Mouse (Mus musculus): Measurements from ENCODE around the gene St6galnac5.

Gene St6galnac5

GRCm38 (mm10) chr3:152981988-152982387 lies at the start of gene St6galnac5:
Gene St6galnac5, minus strand, starts transcription at chr3:152982246.
- DNase-seq = no peak

- DNase-seq = no peak
Measured at GRCm38 (mm10) chr3:153030756-153031155, 48.7 kb upstream of the St6galnac5 start.

- no peak for DNase-seq
Measured at GRCm38 (mm10) chr3:153024016-153024415, 42.0 kb upstream of the St6galnac5 start.

- no peak for DNase-seq
Measured at GRCm38 (mm10) chr3:153018051-153018450, 36.0 kb upstream of the St6galnac5 start.

- no peak for DNase-seq
Measured at GRCm38 (mm10) chr3:153016355-153016754, 34.3 kb upstream of the St6galnac5 start.

GRCm38 (mm10) chr3:153006893-153007292 lies 24.8 kb upstream of the St6galnac5 start:
- no peak for DNase-seq

- DNase-seq = no peak
Measured at GRCm38 (mm10) chr3:152998901-152999300, 16.9 kb upstream of the St6galnac5 start.

GRCm38 (mm10) chr3:152998106-152998505 lies 16.1 kb upstream of the St6galnac5 start:
- no peak for DNase-seq

- no peak for DNase-seq
Measured at GRCm38 (mm10) chr3:152993608-152994007, 11.6 kb upstream of the St6galnac5 start.

- DNase-seq = no peak
Measured at GRCm38 (mm10) chr3:152990787-152991186, 8.7 kb upstream of the St6galnac5 start.

- no peak for DNase-seq
Measured at GRCm38 (mm10) chr3:152980978-152981974, 770 bp downstream of the St6galnac5 start.

- DNase-seq = no peak
Measured at GRCm38 (mm10) chr3:152980431-152980830, 1.6 kb downstream of the St6galnac5 start.

GRCm38 (mm10) chr3:152979481-152980092 lies 2.5 kb downstream of the St6galnac5 start:
- no peak for DNase-seq

GRCm38 (mm10) chr3:152971373-152971772 lies 10.7 kb downstream of the St6galnac5 start:
- DNase-seq = no peak

GRCm38 (mm10) chr3:152969774-152970347 lies 12.2 kb downstream of the St6galnac5 start:
- no peak for DNase-seq

GRCm38 (mm10) chr3:152961855-152962376 lies 20.1 kb downstream of the St6galnac5 start:
- DNase-seq = no peak

- DNase-seq = peak; percentile 38
Measured at GRCm38 (mm10) chr3:152958358-152959150, 23.5 kb downstream of the St6galnac5 start.

- DNase-seq = no peak
Measured at GRCm38 (mm10) chr3:152956771-152957170, 25.3 kb downstream of the St6galnac5 start.

GRCm38 (mm10) chr3:152956038-152956437 lies 26.0 kb downstream of the St6galnac5 start:
- DNase-seq = no peak

GRCm38 (mm10) chr3:152951634-152952545 lies 30.2 kb downstream of the St6galnac5 start:
- DNase-seq = no peak

GRCm38 (mm10) chr3:152950914-152951313 lies 31.1 kb downstream of the St6galnac5 start:
- DNase-seq = no peak

Data from kidney, adult 11 months (tissue).